Mouse (Mus musculus) CH12.LX (cell line): ENCODE measurements around the gene Llgl1. TPM values are rescaled to one million over a fixed set of nuclear protein-coding genes. Genes with fewer than 3 reads are reported as not detected.

Experiments
- DNase-seq: peaks from one replicate; pipeline ENCODE4 v3.0.0-alpha.2; 2013; ENCODE audit errors: extremely low read depth
- H3K27ac ChIP-seq: 2 replicates; pipeline ENCODE4 v1.5.1; 2012; ENCODE audit warnings: low read depth, mild to moderate bottlenecking, control low read depth, moderate library complexity; ENCODE audit not compliant: insufficient read depth
- H3K27me3 ChIP-seq: replicated peaks from 2 replicates; pipeline ENCODE3; 2012; ENCODE audit warnings: inconsistent platforms
- H3K36me3 ChIP-seq, 2 experiments: replicated peaks in 1 of 2; 2 replicates each; pipeline versions ENCODE3 to v1.6.1; 2012; ENCODE audit warnings: inconsistent platforms in 1 of 2, low read length in 1 of 2, mild to moderate bottlenecking in 1 of 2, mixed read lengths in 1 of 2, moderate library complexity in 1 of 2; ENCODE audit not compliant: control insufficient read depth in 1 of 2, insufficient read depth in 1 of 2
- H3K4me1 ChIP-seq, 2 experiments: 2 replicates each; pipeline ENCODE4 v1.6.1; 2012; ENCODE audit warnings: inconsistent platforms in 1 of 2, moderate library complexity in 1 of 2; ENCODE audit not compliant: insufficient read depth in 2 of 2, control insufficient read depth in 1 of 2
- H3K4me2 ChIP-seq: 2 replicates; pipeline ENCODE4 v1.6.1; 2012; ENCODE audit warnings: low read depth, mild to moderate bottlenecking, control low read depth; ENCODE audit not compliant: poor library complexity, insufficient read depth, severe bottlenecking
- H3K4me3 ChIP-seq, 3 experiments: fragments of 150-350 bp in 1 of 3; sonication (generic) in 1 of 3; replicated peaks in 1 of 3; 2 replicates each; pipeline versions ENCODE3 to v1.5.1; 2011 to 2012; ENCODE audit warnings: low read depth in 2 of 3, low read length in 2 of 3, mild to moderate bottlenecking in 2 of 3, moderate library complexity in 2 of 3, control low read depth in 1 of 3, improper control_type of control experiment in 1 of 3, inconsistent platforms in 1 of 3, mixed read lengths in 1 of 3; ENCODE audit not compliant: poor library complexity in 1 of 3
- H3K79me2 ChIP-seq: replicated peaks from 2 replicates; pipeline ENCODE4 v1.6.1; 2012; ENCODE audit warnings: mild to moderate bottlenecking, moderate library complexity; ENCODE audit not compliant: control insufficient read depth, poor library complexity, insufficient read depth, severe bottlenecking; ENCODE audit errors: extremely low read depth
- H3K9ac ChIP-seq: 2 replicates; pipeline ENCODE4 v1.6.1; 2012; ENCODE audit warnings: low read depth, mild to moderate bottlenecking, control low read depth, moderate library complexity; ENCODE audit not compliant: insufficient read depth
- H3K9me3 ChIP-seq: replicated peaks from 2 replicates; pipeline ENCODE3; 2012; ENCODE audit warnings: low read length, inconsistent platforms, mixed read lengths
- BHLHE40 ChIP-seq: IDR thresholded peaks from 2 replicates; pipeline ENCODE4 v1.6.1; 2011; ENCODE audit warnings: mild to moderate bottlenecking, low read depth, low read length, improper control_type of control experiment
- CHD1 ChIP-seq: IDR thresholded peaks from 2 replicates; pipeline ENCODE4 v1.6.1; 2012; ENCODE audit warnings: low read depth, low read length, improper control_type of control experiment, inconsistent platforms
- EP300 ChIP-seq: IDR thresholded peaks from 2 replicates; pipeline ENCODE4 v1.6.1; 2011; ENCODE audit warnings: low read length, improper control_type of control experiment
- GABPA ChIP-seq: IDR thresholded peaks from 2 replicates; pipeline ENCODE4 v1.6.1; 2012; ENCODE audit warnings: low read depth, low read length, improper control_type of control experiment, inconsistent platforms; ENCODE audit not compliant: insufficient replicate concordance
- HCFC1 ChIP-seq: IDR thresholded peaks from 2 replicates; pipeline ENCODE4 v1.6.1; 2012; ENCODE audit warnings: low read depth, mild to moderate bottlenecking, inconsistent platforms, low read length, improper control_type of control experiment
- IRF4 ChIP-seq: IDR thresholded peaks from 2 replicates; pipeline ENCODE4 v1.6.1; 2014; ENCODE audit warnings: low read depth, mild to moderate bottlenecking, inconsistent platforms, low read length, improper control_type of control experiment
- JUND ChIP-seq: conservative IDR thresholded peaks from 2 replicates; pipeline ENCODE4 v1.6.1; 2011; ENCODE audit warnings: low read depth, low read length, improper control_type of control experiment
- KAT2A ChIP-seq: IDR thresholded peaks from 2 replicates; pipeline ENCODE4 v1.6.1; 2012; ENCODE audit warnings: low read length, improper control_type of control experiment, inconsistent platforms; ENCODE audit not compliant: insufficient replicate concordance
- MAZ ChIP-seq: IDR thresholded peaks from 2 replicates; pipeline ENCODE4 v1.6.1; 2012; ENCODE audit warnings: low read depth, mild to moderate bottlenecking, inconsistent platforms, low read length, improper control_type of control experiment, moderate library complexity
- MEF2A ChIP-seq: IDR thresholded peaks from 2 replicates; pipeline ENCODE4 v1.6.1; 2014; ENCODE audit warnings: low read depth, mild to moderate bottlenecking, inconsistent platforms, low read length, improper control_type of control experiment, borderline replicate concordance
- MXI1 ChIP-seq: IDR thresholded peaks from 2 replicates; pipeline ENCODE4 v1.6.1; 2011; ENCODE audit warnings: mild to moderate bottlenecking, low read depth, low read length, improper control_type of control experiment
- MYC ChIP-seq: IDR thresholded peaks from 2 replicates; pipeline ENCODE4 v1.6.1; 2011; ENCODE audit warnings: low read depth, mild to moderate bottlenecking, improper control_type of control experiment, low read length
- NELFE ChIP-seq: IDR thresholded peaks from 2 replicates; pipeline ENCODE4 v1.6.1; 2011; ENCODE audit warnings: low read depth, low read length, improper control_type of control experiment
- NRF1 ChIP-seq: IDR thresholded peaks from 2 replicates; pipeline ENCODE4 v1.6.1; 2014; ENCODE audit warnings: low read depth, mild to moderate bottlenecking, inconsistent platforms, low read length, improper control_type of control experiment, moderate library complexity
- TBP ChIP-seq: conservative IDR thresholded peaks from 2 replicates; pipeline ENCODE4 v1.6.1; 2011; ENCODE audit warnings: low read depth, low read length, improper control_type of control experiment
- TCF12 ChIP-seq: IDR thresholded peaks from 2 replicates; pipeline ENCODE4 v1.6.1; 2014; ENCODE audit warnings: low read depth, mild to moderate bottlenecking, inconsistent platforms, low read length, improper control_type of control experiment
- USF2 ChIP-seq: conservative IDR thresholded peaks from 2 replicates; pipeline ENCODE4 v1.6.1; 2011; ENCODE audit warnings: low read depth, low read length, improper control_type of control experiment
- ZMIZ1 ChIP-seq: IDR thresholded peaks from 2 replicates; pipeline ENCODE4 v1.6.1; 2012; ENCODE audit warnings: low read depth, mild to moderate bottlenecking, inconsistent platforms, low read length, improper control_type of control experiment
- ZNF384 ChIP-seq: IDR thresholded peaks from 2 replicates; pipeline ENCODE4 v1.6.1; 2012; ENCODE audit warnings: low read depth, low read length, improper control_type of control experiment, inconsistent platforms
- dilution Hi-C: fragments of 300-500 bp; cut with MboI; formaldehyde crosslinking; loops from 2 replicates; pipeline ENCODE4 v1.14.3; 2020; ENCODE audit warnings: low sequenced_read_pairs; ENCODE audit not compliant: extremely low pct_unique_long_range_greater_than_20kb, extremely low pct_ligation_motif_present
- in situ Hi-C: fragments of 300-500 bp; cut with MboI; formaldehyde crosslinking; loops from 3 replicates; pipeline ENCODE4 v1.14.3; 2019; ENCODE audit warnings: low sequenced_read_pairs, low pct_ligation_motif_present, low pct_unique_long_range_greater_than_20kb, mixed read lengths
- polyA plus RNA-seq: library from polyadenylated mRNA; unstranded; fragments of >175 nt; gene quantifications from 2 replicates; pipeline ENCODE4 v1.2.1, GENCODE M21; 2012; ENCODE audit warnings: low read depth; ENCODE audit not compliant: insufficient read length
- total RNA-seq, 2 experiments: library from RNA; depleted of rRNA; stranded (reverse); fragments of 300-350 nt in 1 of 2; fragments of >200 nt in 1 of 2; gene quantifications; 2 replicates each; pipeline ENCODE4 v1.2.3; 2012 to 2014

Llgl1 gene
- total and polyA plus RNA-seq, 3 experiments = 7.5 to 11.1 (median 9.8) TPM

DNA sequence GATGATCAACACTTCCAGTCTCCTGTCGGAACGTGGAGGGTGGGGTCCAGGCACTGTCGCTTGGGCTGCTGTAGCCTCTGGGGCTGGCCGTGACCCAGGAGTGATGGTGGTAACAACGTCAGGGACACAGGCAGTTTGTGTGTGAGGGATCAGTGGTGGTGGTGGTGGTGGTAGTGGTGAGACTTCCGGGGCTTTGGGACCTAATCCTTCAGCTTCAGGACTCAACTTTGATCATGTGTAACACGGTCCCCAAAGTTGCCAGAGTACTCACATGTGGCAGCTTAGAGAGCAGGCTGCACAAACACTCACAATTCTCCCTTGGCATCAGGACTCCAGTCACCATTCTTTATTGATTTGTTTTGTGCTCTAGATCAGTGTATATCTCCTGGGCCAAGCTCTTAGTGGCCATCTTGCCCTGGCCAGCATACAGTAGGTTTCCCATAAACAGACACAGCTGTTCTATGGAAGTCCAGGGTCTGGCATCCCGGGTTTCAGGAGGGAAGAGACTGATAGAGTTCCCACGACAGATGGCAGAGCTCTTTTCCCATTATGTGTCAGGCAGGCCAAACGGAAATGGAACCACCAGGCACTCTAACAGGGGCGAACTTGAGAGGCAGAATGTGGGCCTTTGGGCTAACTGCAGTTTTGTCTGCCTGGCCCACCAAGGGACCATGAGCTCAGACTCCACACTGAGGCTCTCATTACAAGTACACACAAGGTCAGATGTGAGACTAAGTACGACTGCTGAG, 28.0 kb downstream of the Llgl1 start:
- no peak for TF ChIP-seq EP300
- 0 out of 2 replicates have a peak, but pooled peaks have one; percentile 25 for TF ChIP-seq BHLHE40
- TF ChIP-seq MYC = no peak
- no peak; the same call in 1 of the 2 replicates for TF ChIP-seq MEF2A
- 0 out of 2 replicates have a peak, but pooled peaks have one; percentile 11 for TF ChIP-seq KAT2A
- TF ChIP-seq HCFC1 = peak; percentile 10; the same call in 1 of the 2 replicates
- TF ChIP-seq TBP = no peak
- TF ChIP-seq NRF1 = no peak
- TF ChIP-seq ZNF384 = no peak
- TF ChIP-seq MAZ = peak; percentile 35
- no peak for TF ChIP-seq JUND
- TF ChIP-seq TCF12 = no peak
- TF ChIP-seq ZMIZ1 = no peak; the same call in 1 of the 2 replicates
- TF ChIP-seq CHD1 = 0 out of 2 replicates have a peak, but pooled peaks have one; percentile 25
- no peak for TF ChIP-seq USF2
- no peak for TF ChIP-seq NELFE
- peak; percentile 3; the same call in 1 of the 2 replicates for TF ChIP-seq MXI1
- no peak for TF ChIP-seq IRF4
- no peak for TF ChIP-seq GABPA
- dilution Hi-C loops = no loop called here

More for the DNA sequence above, 28.0 kb downstream of the Llgl1 start:
- Histone ChIP-seq H3K79me2 (peaks cover 6% of the 10 kb centered on the region; the same call in 1 of the 2 replicates), H3K27me3 (no peaks in the 10 kb centered on the region), H3K4me3 (peak overlapping the region; percentile 57 to 96 (median 72)), H3K9me3 (no peaks in the 10 kb centered on the region), H3K4me1 (peaks cover 15 to 46% of the 10 kb centered on the region in 2 experiments), H3K4me2 (peak overlapping the region; percentile 83), H3K27ac (peak overlapping the region; percentile 60), H3K36me3 (peaks cover 39 to 53% of the 10 kb centered on the region in 2 experiments), H3K9ac (peak overlapping the region; percentile 83)
- in situ Hi-C loops = no loop called here
- DNase-seq = no peak
